Mouse (Mus musculus): Measurements from ENCODE around the gene Ncoa5.

- TF ChIP-seq CTCF (IDR thresholded peaks at IDR 0.05) (no peak), EP300 (IDR thresholded peaks at IDR 0.05) (no peak)
Measured at GRCm38 (mm10) chr2:164970631-164971196, 64.0 kb downstream of the Ncoa5 start.

All from lung, postnatal 0 days (tissue).